Mouse (Mus musculus) heart, postnatal 10 days (tissue): Measurements from ENCODE around the gene Slc25a12. TPM values are rescaled to one million over a fixed set of nuclear protein-coding genes. Genes with fewer than 3 reads are reported as not detected.

Source experiments
- DNase-seq, 2 experiments: peaks; one replicate each; pipeline ENCODE4 v3.0.0; 2021
- intact Hi-C: fragments of 180-260 bp; cut with DNase I; formaldehyde crosslinking; loops from one replicate; pipeline ENCODE4 v1.15.1; 2025
- total RNA-seq, 2 experiments: library from RNA; stranded (reverse); gene quantifications; 2 replicates each; pipeline ENCODE4 v1.2.3; 2021

Slc25a12 gene
- total RNA-seq, 2 experiments from 2014 or later = 213 to 220 TPM

DNA sequence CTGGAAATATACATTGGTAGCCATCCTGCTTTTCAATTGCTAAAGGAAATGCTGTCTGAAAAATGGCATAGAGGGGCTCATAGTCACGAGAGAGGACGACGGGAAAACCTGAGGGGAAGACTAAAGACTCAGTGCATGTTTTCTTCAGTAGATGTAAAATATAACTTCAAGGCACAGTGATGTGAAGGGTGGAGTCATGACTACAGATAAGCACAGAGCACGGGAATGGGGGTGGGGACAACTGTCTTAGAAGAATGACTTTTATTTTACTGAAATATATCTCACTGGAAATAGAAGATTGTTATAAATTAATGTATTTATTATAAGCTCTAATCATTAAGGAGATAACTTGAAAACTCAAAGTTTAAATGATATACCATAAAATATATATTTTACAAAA, 97.5 kb downstream of the Slc25a12 start:
- intact Hi-C loops = no loop called here
- DNase-seq = no peak

- no peak for DNase-seq
Observed at GRCm38 (mm10) chr2:71269332-71269731, 98.2 kb downstream of the Slc25a12 start.

GRCm38 (mm10) chr2:71268691-71269090, 98.9 kb downstream of the Slc25a12 start:
- intact Hi-C loops = no loop called here
- no peak for DNase-seq

More at GRCm38 (mm10) chr2:71269332-71269731, 98.2 kb downstream of the Slc25a12 start:
- intact Hi-C loops = no loop called here

DNA sequence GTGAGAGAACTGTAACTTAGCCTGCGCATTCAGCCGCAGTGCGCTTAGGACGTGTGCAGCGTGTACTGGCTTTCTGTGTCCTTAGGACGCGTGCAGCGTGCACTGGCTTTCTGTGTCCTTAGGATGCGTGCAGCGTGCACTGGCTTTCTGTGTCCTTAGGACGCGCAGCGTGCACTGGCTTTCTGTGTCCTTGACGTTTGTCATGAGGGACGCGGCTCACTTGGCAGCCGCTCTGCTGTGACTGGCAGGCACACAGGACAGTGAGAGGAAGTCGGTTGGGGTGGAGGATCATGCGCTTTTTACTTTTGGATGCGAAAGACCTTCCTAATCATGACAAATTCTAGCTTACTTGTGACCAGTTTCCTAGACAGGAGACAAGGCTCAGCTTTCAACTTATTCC, 103.0 kb downstream of the Slc25a12 start:
- intact Hi-C loops = no loop called here
- peak; percentile 71 to 75 for DNase-seq

- intact Hi-C loops = no loop called here
- no peak for DNase-seq
Observed at GRCm38 (mm10) chr2:71256581-71256980, 111.0 kb downstream of the Slc25a12 start.

GRCm38 (mm10) chr2:71254836-71255235, 112.7 kb downstream of the Slc25a12 start:
- intact Hi-C loops = loop anchor here (5.0 kb wide), 1 partner anchor 292 kb away; the partner anchor contains the start of gene Dlx2
- no peak for DNase-seq

DNA sequence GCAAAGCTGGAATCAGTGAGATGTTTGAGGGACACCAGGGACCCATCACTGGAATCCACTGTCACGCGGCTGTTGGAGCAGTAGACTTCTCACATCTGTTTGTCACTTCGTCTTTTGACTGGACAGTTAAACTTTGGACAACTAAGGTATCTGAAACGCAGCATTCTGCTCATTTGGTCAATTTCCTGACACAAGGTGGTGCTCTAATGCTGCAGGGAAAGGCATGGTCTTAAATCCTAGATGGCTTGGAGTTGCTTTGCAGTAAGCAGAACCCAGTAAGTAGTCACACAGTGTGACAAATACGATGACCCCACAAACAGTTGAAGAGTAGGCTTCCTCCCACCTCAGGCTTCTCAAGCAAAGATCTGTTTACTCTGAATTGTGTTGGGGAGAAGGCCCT, 116.7 kb downstream of the Slc25a12 start:
- peak; percentile 18 to 25 for DNase-seq
- intact Hi-C loops = loop anchor here (5.0 kb wide), 1 partner anchor 296 kb away; the partner anchor contains the start of gene Dlx2

DNA sequence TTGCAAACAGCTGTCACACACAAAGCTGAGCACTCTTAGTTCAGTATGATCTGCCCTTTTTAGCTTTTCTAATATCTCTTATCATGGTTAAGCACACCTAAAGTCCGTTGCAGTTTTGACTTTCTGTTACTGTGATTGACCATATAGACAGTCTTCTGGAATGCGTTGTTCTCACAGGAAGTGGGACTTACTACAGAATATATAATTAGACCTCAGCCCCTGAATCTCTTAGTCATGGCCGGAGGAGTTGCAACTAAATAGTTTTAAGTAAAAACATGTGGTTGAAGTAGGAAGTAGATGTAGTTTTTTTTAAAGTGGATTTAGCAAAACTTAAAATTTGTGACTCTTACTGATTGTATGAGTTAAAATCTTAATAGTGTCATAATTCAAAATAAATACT, 119.5 kb downstream of the Slc25a12 start:
- intact Hi-C loops = no loop called here

GRCm38 (mm10) chr2:71246096-71246495, 121.5 kb downstream of the Slc25a12 start:
- intact Hi-C loops = no loop called here
- no peak for DNase-seq

More for the DNA sequence above, 119.5 kb downstream of the Slc25a12 start:
- DNase-seq = no peak

GRCm38 (mm10) chr2:71245416-71245815, 122.1 kb downstream of the Slc25a12 start:
- intact Hi-C loops = no loop called here
- peak; percentile 9 to 18 for DNase-seq

DNA sequence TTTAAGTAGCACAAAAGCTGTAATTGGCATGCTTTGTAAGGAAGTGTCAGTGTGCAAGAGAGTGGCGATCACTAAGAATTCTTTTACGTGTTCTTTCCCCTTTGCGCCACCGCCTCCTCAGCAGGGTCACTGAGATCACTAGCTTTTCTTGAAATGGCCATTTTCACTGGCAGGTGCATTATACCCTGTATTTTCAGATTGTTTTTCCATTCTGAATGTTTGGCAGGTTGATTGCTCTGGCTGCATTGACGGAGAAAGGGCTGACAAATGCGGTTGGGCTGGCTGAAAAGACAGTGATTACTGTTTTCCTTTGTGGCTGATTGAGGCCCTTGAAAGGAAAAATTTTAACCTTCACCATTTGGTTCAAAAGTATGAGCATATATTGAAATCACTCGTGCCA, 122.7 kb downstream of the Slc25a12 start:
- no peak for DNase-seq
- intact Hi-C loops = no loop called here

DNA sequence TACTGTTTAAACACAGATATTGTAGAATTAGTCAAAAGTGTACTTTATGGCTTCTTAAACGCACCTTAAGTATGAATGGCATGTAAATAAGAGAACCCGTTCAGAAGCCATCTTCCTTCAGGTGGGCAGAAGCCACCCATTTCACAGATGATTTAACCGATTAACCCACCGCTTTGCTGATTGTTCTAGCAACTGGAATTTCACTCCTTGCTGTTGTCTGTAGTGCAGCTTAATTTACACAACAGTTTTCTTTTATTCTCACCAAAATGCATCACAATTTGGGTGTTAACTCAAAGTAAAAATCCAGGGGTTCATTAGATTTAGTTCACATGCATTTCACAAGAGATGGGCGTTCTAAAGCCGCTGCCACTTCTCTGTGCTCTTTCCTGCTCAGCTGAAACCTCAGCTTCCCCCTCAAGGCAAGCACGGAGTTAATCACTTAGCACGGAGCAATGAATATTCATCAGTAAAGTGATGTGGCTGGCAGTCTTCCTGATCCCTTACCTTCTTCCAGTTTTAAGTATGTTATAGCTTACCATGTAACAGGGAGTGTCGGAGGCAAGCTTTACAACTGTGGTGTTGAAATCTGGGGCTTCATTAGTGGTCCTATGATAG, 124.4 kb downstream of the Slc25a12 start:
- DNase-seq = no peak
- intact Hi-C loops = no loop called here

DNA sequence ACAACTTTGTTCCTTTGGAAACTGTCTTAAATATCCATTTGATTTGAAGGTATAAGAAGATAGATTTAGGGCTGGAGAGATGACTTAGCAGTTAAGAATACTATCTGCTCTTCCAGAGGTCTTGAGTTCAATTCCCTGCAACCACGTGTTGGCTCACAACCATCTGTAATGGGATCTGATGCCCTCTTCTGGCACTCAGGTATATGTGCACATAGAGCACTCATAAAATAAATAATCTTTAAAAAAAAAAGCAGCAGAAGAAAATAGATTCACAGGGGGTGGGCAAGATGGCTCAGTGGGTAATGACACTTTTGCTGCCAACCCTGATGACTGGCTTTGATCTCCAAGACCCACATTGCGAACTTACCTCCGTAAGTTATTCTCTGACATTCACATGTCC, 125.4 kb downstream of the Slc25a12 start:
- no peak for DNase-seq
- intact Hi-C loops = no loop called here

DNA sequence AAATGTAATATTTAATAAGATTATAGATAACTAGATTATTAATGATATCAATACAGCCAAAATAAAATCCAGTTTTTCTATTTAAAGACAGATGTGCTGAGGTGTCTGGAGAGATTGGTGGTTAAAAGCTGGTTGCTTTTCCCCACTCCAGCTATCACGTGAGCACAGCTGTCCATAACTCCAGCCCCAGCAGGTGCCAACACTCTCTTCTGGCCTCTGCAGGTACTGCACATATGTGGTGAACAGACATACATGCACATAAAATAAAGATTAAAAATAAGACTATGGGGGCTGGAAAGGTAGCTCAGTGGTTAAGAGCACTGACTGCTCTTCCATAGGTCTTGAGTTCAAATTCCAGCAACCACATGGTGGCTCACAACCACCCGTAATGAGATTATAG, 126.0 kb downstream of the Slc25a12 start:
- intact Hi-C loops = no loop called here
- DNase-seq = no peak

GRCm38 (mm10) chr2:71236009-71236408, 131.5 kb downstream of the Slc25a12 start:
- intact Hi-C loops = no loop called here
- no peak for DNase-seq

GRCm38 (mm10) chr2:71235420-71235819, 132.1 kb downstream of the Slc25a12 start:
- DNase-seq = no peak
- intact Hi-C loops = no loop called here

DNA sequence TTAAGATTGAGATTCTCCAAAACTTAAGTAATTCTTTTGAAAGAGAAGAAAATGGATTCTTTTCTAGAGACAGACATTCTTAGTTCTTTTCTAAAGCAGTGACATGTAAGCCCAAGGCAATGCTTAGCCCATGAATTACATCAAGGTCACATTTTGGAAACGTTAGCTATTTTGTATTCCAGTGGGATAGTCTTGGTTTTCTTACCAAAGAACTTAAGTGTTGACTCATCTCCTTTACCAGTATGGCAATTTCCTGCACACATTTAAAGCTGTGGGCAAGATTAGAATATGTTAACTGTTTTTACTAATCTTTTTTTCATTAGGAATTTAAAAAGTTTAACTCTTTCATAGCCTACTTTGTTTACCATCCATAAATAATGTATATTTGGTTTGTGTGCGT, 134.6 kb downstream of the Slc25a12 start:
- intact Hi-C loops = no loop called here
- no peak for DNase-seq

DNA sequence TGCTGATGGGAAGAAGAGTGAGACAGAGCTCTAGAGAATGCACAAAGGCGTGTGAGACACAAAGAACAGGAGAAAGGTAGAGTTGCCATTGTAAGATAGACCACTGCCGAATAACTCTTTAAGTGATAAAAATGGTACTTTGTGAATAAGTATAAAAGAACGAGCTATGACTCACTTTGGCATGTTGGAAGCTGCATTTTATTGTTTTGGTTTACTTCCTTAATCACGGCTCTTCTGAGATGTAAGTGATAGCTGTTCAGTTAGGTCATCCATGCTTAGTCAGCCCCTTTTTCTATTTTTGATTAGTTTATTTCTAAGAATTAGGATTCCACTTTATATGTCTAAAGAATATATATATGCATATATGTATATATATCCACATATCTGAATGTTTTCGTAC, 135.6 kb downstream of the Slc25a12 start:
- DNase-seq = no peak
- intact Hi-C loops = no loop called here

DNA sequence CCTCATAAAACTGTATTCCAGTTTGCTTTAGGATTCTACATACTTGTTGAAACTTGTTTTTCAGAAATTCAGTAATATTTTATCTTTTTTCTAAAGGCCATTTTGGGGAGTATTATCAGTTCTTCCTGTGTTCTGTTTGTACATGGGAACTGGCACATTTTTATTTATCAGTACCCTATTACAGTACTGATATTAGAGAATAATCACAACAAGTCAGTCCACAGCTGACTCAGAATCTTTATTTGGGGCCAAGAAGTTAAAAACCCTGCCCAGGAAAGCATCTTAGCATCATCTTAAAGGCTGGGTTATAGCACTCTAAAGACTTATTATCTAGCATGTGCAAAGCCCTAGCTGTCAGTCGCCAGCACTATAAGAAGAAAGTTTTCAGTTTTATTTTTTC, 137.9 kb downstream of the Slc25a12 start:
- DNase-seq = no peak
- intact Hi-C loops = loop anchor here (10.0 kb wide), 2 partner anchors 315 to 525 kb away; partner anchors contain the start of gene Dlx2

- intact Hi-C loops = loop anchor here (10.0 kb wide), 2 partner anchors 317 to 523 kb away; partner anchors contain the start of gene Dlx2
- no peak for DNase-seq
Observed at GRCm38 (mm10) chr2:71227398-71227797, 140.2 kb downstream of the Slc25a12 start.
